Mouse (Mus musculus) heart, postnatal 10 days (tissue): ENCODE results near the gene Ublcp1. TPM values are rescaled to one million over a fixed set of nuclear protein-coding genes. Genes with fewer than 3 reads are reported as not detected.
A peak's percentile ranks its signal among the peaks of the same experiment; 100 is the strongest.

Experiments
- DNase-seq, 2 experiments: peaks; one replicate each; pipeline ENCODE4 v3.0.0; 2021
- intact Hi-C: fragments of 180-260 bp; cut with DNase I; formaldehyde crosslinking; loops from one replicate; pipeline ENCODE4 v1.15.1; 2025
- total RNA-seq, 2 experiments: library from RNA; stranded (reverse); gene quantifications; 2 replicates each; pipeline ENCODE4 v1.2.3; 2021

The Ublcp1 gene
- total RNA-seq: 10 to 100 TPM; 36.6 to 40.9 TPM

DNA sequence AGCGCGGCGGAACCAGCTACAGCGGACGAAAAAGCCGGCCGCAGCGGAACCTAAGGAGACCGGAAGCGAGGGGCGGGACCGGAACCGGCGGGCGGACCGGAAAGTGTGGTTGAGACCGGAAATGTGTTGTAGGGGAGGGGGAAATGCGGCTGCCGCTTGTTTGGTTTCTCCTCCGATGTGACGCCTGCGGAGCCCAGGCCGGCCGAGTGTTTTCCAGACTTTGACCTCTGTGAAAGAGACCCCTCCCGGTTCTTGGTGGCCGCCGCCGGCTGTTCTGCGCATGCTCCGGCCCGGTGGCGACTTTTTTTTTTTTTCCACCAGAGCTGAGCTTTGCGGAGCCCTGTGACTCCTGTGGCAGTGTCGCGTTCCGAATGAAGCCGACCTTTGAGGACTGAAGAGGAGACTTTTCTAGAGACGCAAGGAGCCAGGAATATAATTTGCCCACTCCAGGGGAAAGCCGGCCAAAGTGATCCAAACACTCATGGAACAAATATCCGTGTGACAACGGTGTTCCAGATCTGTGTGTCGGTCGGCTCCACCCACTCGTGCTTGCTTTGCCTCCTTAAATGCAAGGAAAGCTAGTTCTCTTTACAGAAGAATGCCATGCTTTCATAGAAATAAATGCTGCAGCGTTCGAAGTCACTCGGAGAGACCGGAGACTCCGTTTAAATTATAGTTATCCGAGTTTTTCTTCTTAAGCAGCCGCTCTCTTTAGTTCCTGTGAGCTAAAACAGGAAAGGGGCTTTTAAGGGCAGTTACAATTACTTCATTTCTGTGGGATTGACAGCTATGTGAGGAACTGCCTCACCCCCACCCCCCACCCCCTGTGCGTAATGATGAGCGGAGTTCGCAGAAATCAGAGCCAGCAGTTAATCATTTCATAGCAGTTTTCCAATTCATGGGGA is at the start of gene Ublcp1:
Gene Ublcp1 (minus strand): TSS at position 67 of the 905 bp plus-strand sequence.
- intact Hi-C loops: loop anchor here (1.0 to 5.0 kb wide), 3 partner anchors 48 to 112 kb away; partner anchors contain the start of gene Rnf145
- DNase-seq: peak; percentile 95 to 96

DNA sequence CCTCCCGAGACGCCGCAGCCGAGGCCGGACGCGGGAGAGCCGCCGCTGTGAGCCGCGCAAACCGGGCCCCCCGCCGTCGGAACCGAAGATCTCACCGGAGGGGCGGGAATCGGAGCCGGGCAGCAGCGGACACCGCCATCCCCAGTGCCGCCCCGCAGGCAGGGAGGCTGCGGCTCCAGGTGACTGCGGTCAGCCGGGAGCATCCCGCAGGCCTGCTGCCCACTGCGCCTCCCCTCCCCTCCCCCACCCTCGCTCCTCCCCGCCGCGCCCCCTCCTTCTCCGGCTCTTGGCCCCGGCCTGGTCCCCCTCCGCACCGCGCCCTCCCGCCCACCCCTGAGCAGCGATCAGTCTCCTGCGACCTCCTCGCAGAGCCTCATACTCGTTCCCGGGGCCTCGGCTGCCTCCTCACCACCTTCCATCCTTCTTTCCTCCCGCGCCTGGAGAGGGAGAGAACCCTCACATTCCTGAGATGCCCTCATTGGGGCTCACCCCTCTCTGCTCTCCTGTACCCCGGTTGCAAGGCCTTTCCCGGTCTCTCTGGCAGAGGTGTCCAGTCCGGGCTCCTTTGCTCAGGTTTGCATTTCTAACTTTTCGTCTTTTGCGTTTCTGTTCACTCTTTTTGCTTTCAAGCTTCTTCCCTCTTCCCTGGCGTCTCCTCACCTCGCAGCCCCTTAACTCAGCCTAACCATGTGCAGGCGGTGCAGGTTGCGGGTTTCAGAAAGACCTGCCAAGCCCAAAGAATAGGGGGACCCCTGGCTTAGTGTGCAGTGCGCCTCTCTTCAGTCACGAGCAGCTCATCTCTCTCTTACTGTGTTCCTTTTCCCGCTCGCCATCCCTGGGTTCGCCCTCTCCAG is 49.0 kb upstream of the Ublcp1 start:
- DNase-seq: peak; percentile 39 to 51
- intact Hi-C loops: no loop called here

DNA sequence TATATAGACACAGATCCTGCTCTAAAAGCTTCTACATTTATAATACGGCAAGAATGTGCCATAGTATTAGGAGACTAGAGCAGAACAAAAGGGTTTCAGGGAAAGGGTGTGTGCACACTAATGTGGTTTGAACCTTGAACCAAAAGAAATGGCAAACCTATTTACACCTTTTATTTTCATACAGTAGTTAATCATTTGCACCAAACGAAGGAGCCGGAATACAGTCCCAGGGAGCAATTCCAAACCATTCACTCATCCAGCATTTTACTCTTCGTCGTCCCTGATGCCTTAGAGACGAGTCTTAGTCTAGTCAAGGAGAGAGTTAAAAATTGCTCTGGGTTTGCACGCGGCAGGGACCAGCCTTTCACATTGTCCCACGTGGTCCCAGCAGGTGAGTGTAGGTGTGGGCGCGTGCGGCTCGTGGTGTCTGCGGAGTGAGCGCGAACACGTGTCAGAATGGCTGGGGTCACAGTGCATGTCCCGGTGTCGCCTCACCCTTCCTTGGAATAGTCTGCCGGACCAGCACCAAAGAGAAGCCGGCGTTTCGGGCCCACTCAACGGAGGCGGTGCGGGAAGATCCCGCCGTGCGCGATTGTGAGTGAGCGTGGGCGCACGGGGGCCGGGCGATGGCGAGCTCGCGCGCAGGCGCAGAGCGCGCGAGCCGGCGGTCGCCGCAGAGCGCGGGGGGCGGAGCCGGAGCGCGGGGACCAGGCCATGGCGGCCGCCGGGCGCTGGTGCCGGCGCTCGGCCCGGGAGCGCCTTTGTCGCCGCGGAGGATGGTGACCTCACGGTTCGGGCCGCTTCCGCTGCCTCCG is 48.2 kb upstream of the Ublcp1 start, which contains the start of gene Rnf145:
Gene Rnf145 (plus strand): TSS at position 684 of the 815 bp plus-strand sequence.
- DNase-seq: peak; percentile 74 to 75
- intact Hi-C loops: loop anchor here (1.0 kb wide), 1 partner anchor 48 kb away; the partner anchor contains the start of gene Ublcp1

DNA sequence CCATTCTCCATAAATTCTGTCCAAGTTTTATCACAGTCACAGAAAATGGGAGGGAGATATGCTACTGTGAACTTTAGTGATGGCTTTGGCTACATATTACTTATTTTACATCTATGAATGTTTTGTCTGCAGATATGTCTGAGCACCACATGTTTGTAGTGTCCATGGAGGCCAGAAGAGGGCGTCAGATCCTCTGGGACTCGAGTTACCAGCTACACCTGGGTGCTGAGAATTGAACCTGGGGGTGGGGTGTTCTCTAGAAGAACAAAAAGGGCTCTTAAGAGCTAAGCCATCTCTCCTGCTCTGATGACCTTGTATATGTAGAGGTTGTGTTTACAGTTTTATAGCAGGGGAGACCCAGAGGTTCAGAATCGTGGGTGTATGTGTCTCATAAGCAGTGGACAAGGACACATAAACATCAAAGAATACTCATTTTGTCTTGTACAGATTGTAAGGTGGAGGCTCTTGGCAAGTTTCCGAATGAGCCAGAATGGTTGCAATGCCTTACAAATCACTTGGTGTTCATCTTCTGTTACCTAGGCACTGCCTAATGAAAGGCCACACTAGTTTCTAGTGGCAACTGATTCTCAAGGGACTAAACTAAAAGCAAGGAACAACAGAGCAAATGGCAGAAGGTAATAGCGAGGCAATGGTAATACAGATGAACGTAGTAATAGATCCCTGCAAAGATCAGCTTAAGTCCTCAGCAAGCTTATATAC is 47.4 kb upstream of the Ublcp1 start:
- no peak for DNase-seq
- intact Hi-C loops: loop anchor here (1.0 kb wide), 1 partner anchor 47 kb away; the partner anchor contains the start of gene Ublcp1

DNA sequence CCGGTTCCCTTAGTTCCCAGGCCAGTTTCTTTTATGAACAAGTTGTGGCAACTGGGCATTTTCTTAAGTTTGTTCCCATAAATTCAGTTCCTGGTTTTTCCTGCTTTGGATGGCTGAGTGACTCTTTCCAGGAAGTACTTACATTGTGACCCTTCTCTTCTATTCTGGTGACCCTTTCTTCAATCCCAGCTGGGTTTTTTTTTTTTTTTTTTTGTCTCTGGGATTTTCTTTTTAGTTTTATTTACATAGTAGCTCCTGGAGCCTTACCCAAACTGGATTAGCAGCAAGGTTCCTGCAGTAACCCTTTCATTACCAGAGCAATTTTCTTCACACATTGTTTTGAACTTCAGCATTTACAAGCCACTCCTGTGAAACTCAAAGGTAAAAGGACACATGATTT is 46.1 kb upstream of the Ublcp1 start:
- intact Hi-C loops: no loop called here
- DNase-seq: no peak

DNA sequence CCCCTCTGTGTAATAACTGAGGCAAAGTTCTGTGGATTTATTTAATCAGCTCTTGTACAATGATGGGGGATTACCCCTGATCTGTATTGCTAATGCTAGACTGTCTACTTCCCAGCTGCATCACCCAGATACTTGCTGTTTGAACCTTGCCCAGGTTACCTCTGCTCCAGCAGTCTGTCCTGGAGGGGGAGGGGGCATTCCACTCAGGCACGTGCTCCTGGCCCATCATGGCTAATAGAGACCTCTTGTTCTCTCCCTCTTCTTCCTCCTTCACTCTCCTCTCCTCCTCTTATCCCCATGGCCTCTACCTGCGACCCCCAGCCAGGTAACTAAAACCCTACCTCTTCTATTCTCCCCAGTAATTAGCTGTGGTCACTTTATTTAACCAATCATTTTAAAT is 44.4 kb upstream of the Ublcp1 start:
- intact Hi-C loops: no loop called here
- no peak for DNase-seq

DNA sequence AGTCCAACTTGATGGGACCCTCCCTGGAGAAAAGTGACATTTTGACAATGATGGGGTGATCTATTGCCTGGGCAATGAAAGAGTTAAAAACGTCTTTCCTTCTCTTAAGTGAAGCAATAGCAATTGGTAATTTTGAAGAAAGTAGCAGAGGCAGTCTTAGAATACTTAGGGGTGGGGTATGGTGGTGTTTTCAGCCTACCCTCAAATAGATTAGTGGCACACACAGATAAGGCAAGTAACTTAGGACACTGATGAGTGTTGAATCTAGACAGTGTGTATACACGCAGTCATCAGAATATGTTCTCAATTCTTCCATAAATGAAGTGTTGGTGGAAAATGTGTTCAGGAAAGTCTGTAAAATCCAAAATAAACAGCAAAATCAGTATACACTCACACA is 42.7 kb upstream of the Ublcp1 start:
- DNase-seq: no peak
- intact Hi-C loops: no loop called here

DNA sequence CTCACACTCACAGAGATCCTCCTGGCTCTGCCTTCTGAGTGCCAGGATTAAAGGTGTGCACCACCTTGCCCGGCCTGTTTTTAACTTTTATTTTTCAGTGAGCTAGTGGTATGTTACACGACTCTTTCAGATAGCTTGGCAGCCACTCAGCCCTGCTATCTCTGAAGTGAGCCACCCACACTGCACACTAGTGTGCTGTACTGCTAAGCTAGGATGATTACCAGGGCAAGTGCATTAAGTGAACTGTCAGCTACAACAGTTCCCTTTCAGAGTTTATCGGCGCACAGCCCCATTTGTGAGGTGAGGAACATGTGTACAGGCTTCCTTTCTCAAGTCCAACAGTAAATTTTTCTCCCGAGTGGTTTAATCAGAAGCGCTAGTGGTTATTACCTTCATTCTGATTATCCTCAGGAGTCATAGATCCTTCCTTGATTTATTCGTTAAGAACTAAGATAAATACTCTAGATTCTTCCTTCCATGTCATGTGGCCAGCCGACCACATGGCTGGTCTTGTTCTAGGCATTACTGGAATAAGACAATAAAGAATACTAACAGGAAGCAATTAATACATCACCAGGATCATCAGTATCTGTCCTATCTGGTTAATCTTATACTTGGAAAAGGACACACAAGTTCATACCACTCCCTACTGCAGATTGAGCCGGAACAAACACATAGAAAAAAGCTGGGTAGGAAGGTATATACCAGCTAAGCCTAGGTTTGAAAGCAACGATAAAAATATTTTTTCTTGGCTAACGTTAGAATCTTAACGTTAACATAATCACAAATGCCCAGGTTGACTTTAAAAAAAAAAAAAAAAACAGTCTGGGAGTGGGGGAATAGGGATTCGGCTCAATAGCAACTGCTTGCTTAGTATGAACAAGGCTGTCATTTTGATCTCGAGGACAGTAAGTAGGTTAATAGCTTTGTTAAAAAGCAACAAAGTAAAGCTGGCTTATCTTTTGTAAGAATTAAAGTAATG is 42.0 kb upstream of the Ublcp1 start:
- intact Hi-C loops: no loop called here
- no peak for DNase-seq

DNA sequence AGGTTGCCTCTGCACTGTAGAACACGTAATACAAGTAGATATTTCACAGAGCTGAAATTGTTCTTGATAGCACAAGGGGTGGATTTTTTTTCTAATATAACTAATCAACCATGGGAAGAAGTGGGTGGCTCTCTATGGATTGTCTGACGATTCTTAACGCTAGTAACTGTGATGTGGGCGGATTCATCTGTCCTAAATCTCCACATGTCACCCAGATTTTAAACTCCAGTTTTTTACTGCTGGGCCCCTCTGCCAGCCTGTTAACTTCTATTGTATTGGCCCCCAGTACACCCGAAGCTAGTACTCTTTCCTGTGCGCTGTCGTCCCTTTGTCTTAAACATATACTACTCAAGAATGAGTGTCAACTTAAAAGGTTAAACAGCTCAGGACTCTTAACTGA is 40.1 kb upstream of the Ublcp1 start:
- no peak for DNase-seq
- intact Hi-C loops: no loop called here

DNA sequence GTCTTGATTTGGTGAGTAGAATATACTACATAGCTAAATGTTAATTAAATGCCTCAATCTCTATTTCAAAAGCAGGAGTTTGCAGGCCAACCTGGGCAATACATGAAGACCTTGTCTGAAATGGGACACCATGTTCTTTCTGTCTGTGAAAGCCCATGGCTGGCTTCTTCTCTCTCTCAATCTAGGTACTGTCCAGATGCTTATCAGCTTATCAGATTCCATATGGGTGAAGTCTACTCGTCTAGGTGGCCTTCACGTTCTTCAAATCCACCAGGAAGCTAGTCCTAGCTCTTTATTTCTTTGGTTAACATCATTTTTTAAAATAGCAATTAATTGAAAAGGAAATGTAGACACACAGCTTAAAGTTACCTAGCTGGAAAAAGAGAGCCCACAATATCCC is 39.6 kb upstream of the Ublcp1 start:
- DNase-seq: no peak
- intact Hi-C loops: no loop called here

DNA sequence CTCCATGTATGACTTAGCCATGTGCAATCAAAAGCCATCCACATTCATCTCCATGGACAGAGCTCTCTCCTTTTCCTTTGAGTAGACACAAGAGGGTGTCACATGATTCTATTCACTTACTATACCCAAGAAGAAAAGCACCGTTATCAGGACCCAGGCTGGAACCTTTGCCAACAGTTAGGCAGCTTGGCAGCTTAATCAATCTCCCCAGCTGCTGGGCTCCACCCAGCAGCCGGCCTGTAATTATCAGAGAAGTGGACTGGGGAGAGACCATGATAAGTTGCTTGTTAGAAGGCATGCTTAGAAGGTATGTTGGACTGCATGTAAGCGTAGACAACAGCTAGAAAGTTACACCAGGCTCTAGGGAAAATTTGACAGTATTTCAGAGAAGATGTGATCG is 38.6 kb upstream of the Ublcp1 start:
- peak in 1 of 2 experiments; percentile 18 for DNase-seq
- intact Hi-C loops: no loop called here

DNA sequence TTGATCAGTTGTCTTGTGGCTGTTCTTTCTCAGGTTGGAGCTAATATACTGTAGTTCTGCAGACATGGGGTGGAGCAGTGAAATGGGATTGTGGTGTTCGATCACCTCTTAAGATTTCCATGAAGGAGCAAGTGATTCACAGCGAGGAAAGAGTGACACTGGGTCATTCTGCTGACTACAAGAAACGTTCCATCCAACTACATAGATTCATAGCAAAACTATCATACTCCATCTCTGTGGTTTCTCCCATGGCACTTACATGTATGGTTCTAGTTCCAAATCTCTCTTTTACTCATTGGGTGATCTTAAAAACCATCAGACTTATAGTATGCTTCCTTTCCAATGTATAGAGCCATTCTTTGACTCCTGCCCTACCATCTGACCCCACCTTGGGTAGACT is 34.5 kb upstream of the Ublcp1 start:
- intact Hi-C loops: no loop called here
- DNase-seq: no peak

DNA sequence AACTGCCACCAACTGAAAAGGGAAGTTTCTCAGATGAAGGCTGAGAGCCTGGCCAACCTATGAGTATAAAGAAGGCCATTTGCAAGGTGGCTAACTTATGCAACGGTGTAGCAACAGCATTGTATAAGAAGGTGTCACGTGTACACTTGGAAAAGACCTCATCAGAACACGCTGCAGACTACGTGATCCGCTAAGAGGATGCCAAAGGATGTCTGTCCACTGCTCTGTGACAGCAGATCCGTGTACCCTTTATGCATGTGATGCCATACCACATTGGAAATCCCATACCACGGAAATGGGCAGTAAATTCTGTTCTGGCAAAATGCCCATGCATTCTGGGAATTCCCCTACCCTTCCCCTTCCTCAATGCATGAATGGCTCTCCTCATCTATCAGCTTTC is 33.8 kb upstream of the Ublcp1 start:
- no peak for DNase-seq
- intact Hi-C loops: no loop called here

DNA sequence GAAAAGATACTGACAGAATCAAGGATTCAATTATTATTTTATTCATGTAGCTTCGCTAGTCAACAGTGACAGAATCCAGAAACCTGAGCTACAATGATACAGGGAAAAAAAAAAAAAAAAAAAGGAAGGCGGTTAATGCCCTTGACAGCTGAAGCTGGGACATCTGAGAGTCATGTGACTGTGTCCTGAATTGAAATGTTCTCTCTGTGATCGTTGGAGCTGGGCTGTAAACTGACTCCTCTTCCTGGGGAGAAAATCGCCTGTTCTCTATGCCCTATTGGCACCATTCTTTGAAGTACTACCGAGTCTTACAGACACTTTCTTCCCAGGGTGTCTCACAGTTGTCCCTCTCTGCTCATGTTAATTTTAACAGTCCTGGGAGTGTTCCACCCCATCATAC is 32.6 kb upstream of the Ublcp1 start:
- intact Hi-C loops: no loop called here
- no peak for DNase-seq

DNA sequence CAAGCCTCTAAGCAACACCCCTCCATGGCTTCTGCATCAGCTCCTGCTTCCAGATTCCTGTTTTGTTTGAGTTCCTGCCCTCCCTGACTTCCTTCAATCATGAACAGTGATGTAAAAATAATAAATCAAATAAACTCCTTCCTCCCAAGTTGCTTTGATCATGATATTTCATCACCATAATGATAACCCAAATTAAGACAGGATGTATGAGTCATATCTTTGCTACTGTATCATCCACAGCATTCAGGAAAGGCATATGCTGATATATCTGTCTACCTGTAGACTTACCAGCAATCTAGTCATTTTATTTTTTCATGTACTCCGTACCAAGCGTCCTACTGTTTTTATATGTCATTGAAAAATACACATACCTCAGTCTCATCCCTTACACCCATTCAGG is 31.2 kb upstream of the Ublcp1 start:
- intact Hi-C loops: no loop called here
- no peak for DNase-seq

DNA sequence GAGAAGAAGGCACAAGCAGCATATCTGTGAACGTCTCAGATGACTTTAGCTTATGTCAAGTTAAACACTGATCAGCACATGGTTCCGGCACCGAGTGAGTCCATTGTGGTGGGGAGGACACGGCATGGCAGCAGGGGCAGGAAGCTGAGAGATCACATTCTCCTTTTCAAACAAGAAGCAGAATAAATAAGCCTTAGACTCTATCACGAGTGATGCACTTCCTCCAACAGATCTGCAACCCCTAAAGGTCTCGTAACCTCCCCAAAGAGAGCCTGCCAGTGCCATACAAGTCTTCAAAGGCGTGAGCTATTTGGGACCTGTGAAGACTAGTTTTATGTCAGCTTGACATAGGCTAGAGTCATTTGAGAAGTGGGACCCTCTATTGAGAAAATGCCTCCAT is 30.7 kb upstream of the Ublcp1 start:
- no peak for DNase-seq
- intact Hi-C loops: no loop called here

DNA sequence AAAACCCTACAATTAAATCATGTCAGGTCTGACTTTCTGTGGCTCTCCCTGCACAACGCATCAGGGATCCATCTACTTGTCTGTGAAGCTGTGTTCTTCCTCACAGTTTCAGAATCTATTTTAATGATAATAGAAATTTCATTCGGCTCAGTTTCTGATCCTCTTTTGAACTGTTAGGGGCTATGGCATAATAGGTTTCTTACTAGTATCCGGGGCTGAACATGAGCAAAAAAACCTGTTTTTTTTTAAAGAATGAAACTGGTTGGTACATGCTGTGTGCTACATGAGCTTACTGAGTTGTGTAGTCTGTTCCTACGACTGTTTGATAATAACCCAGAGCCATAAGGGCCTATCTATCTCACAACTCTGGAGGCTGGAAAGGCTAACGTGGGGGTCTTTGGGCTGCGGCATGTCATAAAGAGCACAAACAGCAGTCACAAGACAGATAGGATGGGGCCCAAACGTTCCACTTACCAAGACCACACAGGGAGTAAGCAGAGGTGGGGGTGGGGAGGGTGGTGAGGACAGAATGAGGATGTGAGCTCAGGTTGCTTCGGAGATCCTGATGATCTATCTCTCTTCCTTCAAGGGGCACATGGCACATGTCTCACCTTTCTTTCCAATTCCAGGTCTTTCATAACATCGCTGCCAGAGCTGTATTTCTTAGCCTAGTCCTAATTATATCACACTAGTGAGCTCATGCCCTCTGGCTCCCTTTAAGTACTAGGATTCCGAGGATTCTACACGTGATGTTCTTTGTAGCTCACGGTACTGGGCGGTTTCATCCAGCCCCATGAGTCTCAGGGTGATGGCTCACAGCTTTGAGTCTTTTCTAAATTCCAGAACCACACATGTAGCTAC is 28.3 kb upstream of the Ublcp1 start:
- intact Hi-C loops: no loop called here
- DNase-seq: no peak

DNA sequence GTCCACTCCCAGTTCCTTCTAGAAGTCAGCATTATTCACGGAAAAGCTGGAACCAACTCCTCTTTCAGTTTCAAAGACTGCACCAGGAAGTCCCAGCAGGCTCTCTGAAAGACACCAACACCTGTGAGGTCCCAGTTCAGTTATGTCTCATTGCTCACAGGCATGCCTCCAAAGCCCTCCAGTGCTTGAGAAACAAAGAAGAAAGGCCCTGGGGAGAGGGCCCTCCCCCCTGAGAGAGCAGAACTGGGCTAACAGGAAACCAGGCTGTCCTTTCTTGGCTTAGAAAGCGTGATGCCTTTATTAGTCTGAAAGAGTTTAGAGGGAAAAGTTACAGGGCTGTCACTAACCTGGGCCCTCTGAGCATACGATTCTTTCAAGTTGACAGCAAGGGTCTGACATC is 25.9 kb upstream of the Ublcp1 start:
- DNase-seq: peak; percentile 38 to 42
- intact Hi-C loops: no loop called here
